Mouse (Mus musculus): Measurements from ENCODE around the gene Ica1.

DNA sequence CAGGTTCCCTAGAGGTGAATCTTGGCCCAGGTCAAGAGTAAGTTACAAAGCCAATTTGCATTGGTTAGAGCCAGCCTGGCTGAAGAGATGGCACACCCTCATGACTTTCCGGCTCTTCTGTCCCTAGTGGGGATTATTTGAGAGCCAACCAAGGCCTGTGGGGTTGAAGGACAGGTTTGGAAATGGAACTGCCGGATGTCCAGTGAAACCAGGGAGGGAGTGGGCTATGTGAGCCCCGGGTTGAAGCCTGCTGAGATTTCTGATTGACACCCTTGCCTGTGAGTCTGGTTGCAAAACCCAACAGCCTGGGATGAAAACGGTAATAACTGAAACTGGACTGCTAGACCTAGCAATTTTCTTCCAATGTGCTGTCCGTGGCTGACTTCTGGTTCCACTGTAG, 112.5 kb downstream of the Ica1 start:
- TF ChIP-seq POLR2A (IDR thresholded peaks at IDR 0.05; ENCODE audit: extremely low read depth, insufficient read depth, low read length) = no peak
- TF ChIP-seq CTCF (IDR thresholded peaks at IDR 0.05; ENCODE audit: extremely low read depth, insufficient read depth, low read length) = no peak
